Mouse (Mus musculus) spleen, postnatal 4 days (tissue): Measurements from ENCODE around the gene Mertk.

ENCODE experiments used
- DNase-seq, 2 experiments: peaks; one replicate each; pipeline ENCODE4 v3.0.0; 2022; ENCODE audit warnings: low spot score in 2 of 2

Gene Mertk

GRCm38 (mm10) chr2:128768545-128769247, 69.9 kb downstream of the Mertk start:
- no peak for DNase-seq

GRCm38 (mm10) chr2:128770557-128770956, 71.8 kb downstream of the Mertk start:
- DNase-seq = no peak

- no peak for DNase-seq
These were observed 72.3 kb downstream of the Mertk start for GRCm38 (mm10) chr2:128771048-128771447.

- no peak for DNase-seq
These were observed 73.1 kb downstream of the Mertk start for GRCm38 (mm10) chr2:128771750-128772338.

GRCm38 (mm10) chr2:128782231-128782630, 83.5 kb downstream of the Mertk start:
- no peak for DNase-seq

GRCm38 (mm10) chr2:128783660-128784345, 85.0 kb downstream of the Mertk start:
- DNase-seq = no peak

GRCm38 (mm10) chr2:128784814-128785213, 86.1 kb downstream of the Mertk start:
- DNase-seq = no peak

GRCm38 (mm10) chr2:128786341-128786740, 87.6 kb downstream of the Mertk start:
- no peak for DNase-seq

GRCm38 (mm10) chr2:128786795-128787194, 88.0 kb downstream of the Mertk start:
- no peak for DNase-seq

GRCm38 (mm10) chr2:128787805-128788204, 89.0 kb downstream of the Mertk start:
- no peak for DNase-seq

GRCm38 (mm10) chr2:128790875-128791614, 92.3 kb downstream of the Mertk start:
- DNase-seq = no peak

GRCm38 (mm10) chr2:128793958-128794357, 95.2 kb downstream of the Mertk start:
- DNase-seq = no peak

GRCm38 (mm10) chr2:128796463-128796862, 97.7 kb downstream of the Mertk start:
- no peak for DNase-seq

GRCm38 (mm10) chr2:128803441-128803840, 104.7 kb downstream of the Mertk start:
- no peak for DNase-seq

GRCm38 (mm10) chr2:128805341-128805740, 106.6 kb downstream of the Mertk start:
- DNase-seq = no peak

- no peak for DNase-seq
These were observed 107.8 kb downstream of the Mertk start for GRCm38 (mm10) chr2:128806561-128806960.

GRCm38 (mm10) chr2:128812761-128813160, 114.0 kb downstream of the Mertk start:
- DNase-seq = no peak

GRCm38 (mm10) chr2:128816311-128816710, 117.6 kb downstream of the Mertk start:
- no peak for DNase-seq

GRCm38 (mm10) chr2:128816916-128817315, 118.2 kb downstream of the Mertk start:
- no peak for DNase-seq

GRCm38 (mm10) chr2:128817387-128817785, 118.6 kb downstream of the Mertk start:
- peak; percentile 34 to 70 for DNase-seq

- DNase-seq = peak; percentile 97 to 99
These were observed 119.3 kb downstream of the Mertk start, which contains the start of gene Tmem87b for GRCm38 (mm10) chr2:128817786-128818681. Gene Tmem87b, plus strand, starts transcription at chr2:128818118.
